Mouse (Mus musculus) olfactory bulb, adult 2 months (tissue): ENCODE data around the gene Mob1a.

ENCODE experiments used
- CTCF ChIP-seq: fragments of 200-500 bp; IDR thresholded peaks from 2 replicates; pipeline ENCODE4 v1.5.1; 2012; ENCODE audit warnings: low read depth, mild to moderate bottlenecking, low read length, moderate library complexity; ENCODE audit not compliant: insufficient read depth
- POLR2A ChIP-seq: fragments of 200-500 bp; IDR thresholded peaks from 2 replicates; pipeline ENCODE4 v1.6.1; 2012; ENCODE audit warnings: mild to moderate bottlenecking, low read depth, low read length, moderate library complexity; ENCODE audit not compliant: insufficient read depth

GRCm38 (mm10) chr6:83278881-83279280 lies 46.9 kb upstream of the Mob1a start:
- TF ChIP-seq CTCF (no peak), POLR2A (no peak)
